8 mouse cellular contexts compared by ENCODE assay signal in genomic region chr1:55489355-55489754, GRCm38 (mm10).
DNase-seq lines count a peak whose midpoint lies in the region; ATAC-seq and TF ChIP-seq lines count a peak whose summit lies in the region.
"Had no signal": no experiment of that assay in that cellular context is flagged by ENCODE, and none has a peak within 500 bp of the region (broad histone marks: within the 10 kb centered on the region; RNA-seq: fewer than 3 reads in every experiment).

No protein-coding gene starts in this region.

- peak; percentile 86 for ATAC-seq in hindbrain, embryonic 14.5 days (ENCODE audit: low FRiP score)
- peak; percentile 86 for ATAC-seq in midbrain, embryonic 16.5 days

- no peaks in the 10 kb centered on the region for H3K27me3 ChIP-seq in CH12.LX (replicated peaks)
- H3K27me3 ChIP-seq in cerebellum, adult 2 months (ENCODE audit: control insufficient read depth, insufficient read depth, low read length): no peaks in the 10 kb centered on the region
- H3K27me3 ChIP-seq in hindbrain, embryonic 14.5 days (ENCODE audit: control insufficient read depth, insufficient read depth, low read length): no peaks in the 10 kb centered on the region
- H3K27me3 ChIP-seq in midbrain, embryonic 16.5 days (ENCODE audit: control insufficient read depth, insufficient read depth, low read depth, low read length): no peaks in the 10 kb centered on the region
- H3K27me3 ChIP-seq: limb, embryonic 15.5 days had no signal

- H3K4me3 ChIP-seq in CH12.LX (replicated peaks in 1 of 3; ENCODE audit: low read depth in 2 of 3, low read length in 2 of 3, poor library complexity in 1 of 3): no peak overlapping the region
- H3K4me3 ChIP-seq in cerebellum, adult 2 months (replicated peaks; ENCODE audit: insufficient read depth, low read depth, low read length): no peak overlapping the region
- H3K4me3 ChIP-seq in hindbrain, embryonic 14.5 days (replicated peaks; ENCODE audit: low read length): no peak overlapping the region
- H3K4me3 ChIP-seq in midbrain, embryonic 16.5 days (ENCODE audit: low read depth, low read length): no peak overlapping the region
- H3K4me3 ChIP-seq: limb, embryonic 15.5 days had no signal

- no peak for TF ChIP-seq CTCF in CH12.LX (conservative IDR thresholded peaks at IDR 0.05 in 1 of 2, IDR thresholded peaks at IDR 0.05 in 1 of 2; ENCODE audit: low read depth in 2 of 2, low read length in 2 of 2)
- TF ChIP-seq CTCF in cerebellum, adult 2 months (IDR thresholded peaks at IDR 0.05; ENCODE audit: borderline replicate concordance, insufficient read depth, low read depth, low read length): no peak

- H3K36me3 ChIP-seq in CH12.LX (replicated peaks in 1 of 2; ENCODE audit: control insufficient read depth in 1 of 2, insufficient read depth in 1 of 2, low read length in 1 of 2): no peaks in the 10 kb centered on the region
- no peaks in the 10 kb centered on the region for H3K36me3 ChIP-seq in hindbrain, embryonic 14.5 days (replicated peaks; ENCODE audit: control insufficient read depth, insufficient read depth)
- H3K36me3 ChIP-seq in midbrain, embryonic 16.5 days (ENCODE audit: control insufficient read depth, insufficient read depth, low read length): no peaks in the 10 kb centered on the region
- H3K36me3 ChIP-seq: limb, embryonic 15.5 days had no signal

- 5% methylated on average over 6 of the region's 6 CpGs for WGBS in cerebellum, adult 2 months
- WGBS in hindbrain, embryonic 14.5 days: 31% methylated on average over 6 of the region's 6 CpGs
- 28% methylated on average over 6 of the region's 6 CpGs for WGBS in midbrain, embryonic 16.5 days

- in situ Hi-C loops in CH12.LX (cut with MboI; ENCODE audit: low pct_ligation_motif_present, low pct_unique_long_range_greater_than_20kb, low sequenced_read_pairs): no loop called here

- H3K9me3 ChIP-seq in CH12.LX (replicated peaks; ENCODE audit: low read length): no peaks in the 10 kb centered on the region
- H3K9me3 ChIP-seq in hindbrain, embryonic 14.5 days (ENCODE audit: control insufficient read depth, low read length): no peaks in the 10 kb centered on the region
- no peaks in the 10 kb centered on the region for H3K9me3 ChIP-seq in midbrain, embryonic 16.5 days (replicated peaks; ENCODE audit: control insufficient read depth, low read length, poor library complexity, severe bottlenecking)
- H3K9me3 ChIP-seq: limb, embryonic 15.5 days had no signal

- no peak for TF ChIP-seq POLR2A in CH12.LX (IDR thresholded peaks at IDR 0.05; ENCODE audit: low read depth, low read length)
- TF ChIP-seq POLR2A in cerebellum, adult 2 months (IDR thresholded peaks at IDR 0.05; ENCODE audit: borderline replicate concordance, insufficient read depth, low read length): no peak

- no peaks in the 10 kb centered on the region for H3K79me2 ChIP-seq in CH12.LX (replicated peaks; ENCODE audit: control insufficient read depth, extremely low read depth, insufficient read depth, poor library complexity, severe bottlenecking)

- dilution Hi-C loops in CH12.LX (cut with MboI; ENCODE audit: extremely low pct_ligation_motif_present, extremely low pct_unique_long_range_greater_than_20kb, low sequenced_read_pairs): no loop called here

- no peak for TF ChIP-seq RAD21 in CH12.LX (IDR thresholded peaks at IDR 0.05; ENCODE audit: low read depth, low read length)

- peak; percentile 39; the same call in 1 of the 2 replicates for TF ChIP-seq EP300 in CH12.LX (IDR thresholded peaks at IDR 0.05; ENCODE audit: low read length)

- H3K27ac ChIP-seq in CH12.LX (ENCODE audit: insufficient read depth, low read depth): no peak overlapping the region
- H3K27ac ChIP-seq in cerebellum, adult 2 months (ENCODE audit: insufficient read depth, low read length): no peak overlapping the region
- H3K27ac ChIP-seq in hindbrain, embryonic 14.5 days: no peak overlapping the region
- H3K27ac ChIP-seq in midbrain, embryonic 16.5 days (ENCODE audit: low read length): no peak overlapping the region
- H3K27ac ChIP-seq: limb, embryonic 15.5 days had no signal

- peak overlapping the region; percentile 32; the same call in 1 of the 2 replicates for H3K4me2 ChIP-seq in CH12.LX (ENCODE audit: insufficient read depth, low read depth, poor library complexity, severe bottlenecking)
- no peak overlapping the region for H3K4me2 ChIP-seq in hindbrain, embryonic 14.5 days (replicated peaks)
- H3K4me2 ChIP-seq in midbrain, embryonic 16.5 days (ENCODE audit: low read length): no peak overlapping the region
- H3K4me2 ChIP-seq: limb, embryonic 15.5 days had no signal

- DNase-seq in CH12.LX (ENCODE audit: extremely low read depth): peak; percentile 52
- peak; percentile 29 to 50 for DNase-seq in cerebellum, adult 2 months
- peak; percentile 52 for DNase-seq in hindbrain, embryonic 14.5 days (ENCODE audit: low spot score)
- DNase-seq in T-cell, adult 2 months (ENCODE audit: low spot score): no peak
- no peak for DNase-seq in kidney, adult 8-10 months
- DNase-seq in lung, adult 18-20 months: no peak

- no peak overlapping the region for H3K9ac ChIP-seq in CH12.LX (ENCODE audit: insufficient read depth, low read depth)
- H3K9ac ChIP-seq in hindbrain, embryonic 14.5 days: no peak overlapping the region
- no peak overlapping the region for H3K9ac ChIP-seq in midbrain, embryonic 16.5 days (ENCODE audit: low read depth, low read length)
- H3K9ac ChIP-seq: limb, embryonic 15.5 days had no signal

- peaks cover 4 to 21% of the 10 kb centered on the region in 2 experiments; a peak in 3 of 4 replicates for H3K4me1 ChIP-seq in CH12.LX (ENCODE audit: control insufficient read depth in 1 of 2, insufficient read depth in 2 of 2)
- 0 out of 2 replicates have a peak, but pooled peaks cover 2% of the 10 kb centered on the region for H3K4me1 ChIP-seq in cerebellum, adult 2 months (ENCODE audit: control insufficient read depth, insufficient read depth, low read length)
- no peaks in the 10 kb centered on the region for H3K4me1 ChIP-seq in hindbrain, embryonic 14.5 days (replicated peaks; ENCODE audit: control insufficient read depth, insufficient read depth, low read length)
- peaks cover 3% of the 10 kb centered on the region; the same call in 1 of the 2 replicates for H3K4me1 ChIP-seq in midbrain, embryonic 16.5 days (ENCODE audit: control insufficient read depth, insufficient read depth, low read length)

TF ChIP-seq in CH12.LX, 34 proteins besides CTCF, POLR2A, EP300 and RAD21:
- 0 out of 2 replicates have a peak, but pooled peaks have one; percentile 39 for TF ChIP-seq CHD2 (IDR thresholded peaks at IDR 0.05; ENCODE audit: low read length)
- 0 out of 2 replicates have a peak, but pooled peaks have one; percentile 20 for TF ChIP-seq TCF12 (IDR thresholded peaks at IDR 0.05; ENCODE audit: low read depth, low read length)
- no peak for TF ChIP-seq GABPA (IDR thresholded peaks at IDR 0.05; ENCODE audit: insufficient replicate concordance, low read depth, low read length)
- TF ChIP-seq MAFK (IDR thresholded peaks at IDR 0.05; ENCODE audit: insufficient replicate concordance, low read length): no peak
- TF ChIP-seq BHLHE40 (IDR thresholded peaks at IDR 0.05; ENCODE audit: low read depth, low read length): peak; percentile 73
- TF ChIP-seq ETS1 (conservative IDR thresholded peaks at IDR 0.05; ENCODE audit: low read depth, low read length): peak; percentile 46
- TF ChIP-seq MAX (IDR thresholded peaks at IDR 0.05; ENCODE audit: low read length): no peak
- no peak for TF ChIP-seq NELFE (IDR thresholded peaks at IDR 0.05; ENCODE audit: low read depth, low read length)

Comparison
In these comparisons a context has a peak if more than half of its experiments do, and no peak if none do; other contexts are left out.
1. DNase-seq: peak in CH12.LX (single experiment), cerebellum, adult 2 months (2 of 2) and hindbrain, embryonic 14.5 days (single experiment); none in T-cell, adult 2 months (single experiment), kidney, adult 8-10 months (0 of 2) and lung, adult 18-20 months (0 of 2).